Mouse (Mus musculus): ENCODE measurements around the gene Cldn5.

Gene Cldn5

DNA sequence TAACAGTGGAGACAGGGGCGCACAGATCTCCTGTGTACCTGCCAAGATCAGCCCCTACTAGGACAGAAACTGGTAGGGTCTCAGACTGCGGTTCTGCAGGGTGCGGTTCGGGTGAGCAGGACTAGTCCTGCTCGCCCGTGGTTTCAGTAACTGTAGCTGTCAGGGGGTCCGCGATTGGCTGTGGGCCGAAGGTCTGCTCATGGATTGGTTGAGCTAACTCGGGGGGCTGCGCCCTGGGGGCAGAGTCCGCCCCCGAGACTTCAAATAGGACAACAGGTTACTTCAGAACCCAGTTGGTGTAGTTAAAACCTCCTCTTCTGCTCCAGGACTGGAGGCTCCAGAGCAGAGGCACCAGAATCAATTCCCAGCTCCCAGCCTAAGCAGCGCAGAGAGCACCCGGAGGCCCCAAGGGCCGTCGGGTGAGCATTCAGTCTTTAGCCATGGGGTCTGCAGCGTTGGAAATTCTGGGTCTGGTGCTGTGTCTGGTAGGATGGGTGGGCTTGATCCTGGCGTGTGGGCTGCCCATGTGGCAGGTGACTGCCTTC lies at the start of gene Cldn5:
Cldn5 (plus strand) TSS at position 292 of the 545 bp plus-strand sequence.
- peak; percentile 59 for DNase-seq

DNA sequence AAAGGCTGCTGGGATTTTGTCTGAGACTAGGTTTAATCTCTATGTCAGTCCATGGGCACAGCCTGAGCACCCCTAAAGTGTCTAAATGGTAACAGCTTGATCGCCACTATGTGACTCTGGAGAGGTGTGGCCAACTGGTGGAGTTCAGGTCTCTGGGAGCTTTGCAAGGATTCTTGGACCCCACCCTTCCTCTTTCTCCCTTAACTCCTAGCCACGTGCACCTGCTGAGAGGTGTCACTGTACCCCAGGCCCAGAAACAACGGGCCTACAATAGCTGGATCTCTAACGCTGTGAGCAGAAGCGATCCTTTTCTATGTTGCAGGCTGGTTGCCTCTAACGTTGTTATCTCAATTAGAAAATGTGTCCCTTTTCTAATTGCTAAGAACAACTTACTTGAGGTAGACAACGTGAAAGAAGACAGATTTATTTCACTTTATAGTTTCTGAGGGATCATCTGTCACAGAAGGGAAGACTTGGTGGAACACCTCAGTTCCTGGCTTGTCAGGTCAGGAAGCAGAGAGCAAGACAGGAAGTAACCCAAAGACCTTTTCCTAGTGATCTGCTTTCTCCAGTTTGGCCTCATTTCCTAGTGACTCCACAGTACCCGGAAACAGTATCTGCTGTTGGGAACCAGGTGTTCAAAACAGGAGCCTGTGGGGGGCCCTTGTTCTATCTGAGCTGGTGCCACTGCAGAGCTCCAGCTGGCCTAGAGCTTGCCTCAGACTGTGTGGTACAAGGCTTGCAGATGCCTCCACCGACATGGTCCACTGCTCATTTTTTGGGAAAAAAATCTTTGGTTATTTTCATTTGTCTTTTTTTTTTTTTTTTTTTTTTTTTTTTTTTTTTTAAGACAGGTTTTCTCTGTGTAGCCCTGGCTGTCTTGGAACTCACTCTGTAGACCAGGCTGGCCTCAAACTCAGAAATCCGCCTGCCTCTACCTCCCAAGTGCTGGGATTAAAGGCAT lies 48.8 kb upstream of the Cldn5 start:
- DNase-seq, result no peak

DNA sequence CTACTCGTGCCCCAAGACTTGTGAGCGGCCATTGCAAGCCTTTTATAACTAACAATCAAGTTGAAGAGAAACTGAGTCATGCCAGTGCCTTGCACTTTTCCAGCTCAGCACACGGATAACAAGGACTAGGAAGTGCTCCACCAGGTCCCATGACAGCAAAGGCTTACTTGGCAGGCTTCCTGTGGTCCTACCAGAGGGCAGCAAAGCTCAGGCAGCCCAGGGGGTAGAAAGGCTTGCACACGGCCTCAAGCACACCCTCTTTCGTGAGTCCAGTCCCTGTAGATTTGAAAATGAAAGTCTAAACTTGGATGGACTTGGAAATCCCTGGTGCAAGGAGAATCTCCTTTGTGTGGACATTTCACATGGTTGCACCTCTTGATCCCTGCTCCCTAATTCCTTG lies 47.5 kb upstream of the Cldn5 start:
- no peak for DNase-seq

DNA sequence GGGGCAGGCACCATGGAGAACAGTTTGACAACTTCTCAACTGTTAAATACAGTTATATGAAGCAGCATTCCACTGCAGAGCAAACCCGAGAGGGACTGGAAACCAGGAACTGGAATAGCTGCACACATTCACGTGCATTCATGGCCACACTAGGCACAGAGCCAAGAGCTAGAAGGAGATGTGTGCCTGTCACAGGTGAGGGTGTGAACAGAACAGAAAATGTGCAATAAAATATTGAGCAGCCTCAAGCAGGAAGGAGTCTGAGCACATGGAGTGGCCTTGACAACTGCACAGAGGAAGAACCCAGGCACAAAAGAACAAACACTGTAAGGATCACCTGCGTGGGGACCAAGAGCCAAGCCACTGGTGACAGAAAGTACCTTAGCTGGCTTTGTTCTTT lies 46.0 kb upstream of the Cldn5 start:
- no peak for DNase-seq

DNA sequence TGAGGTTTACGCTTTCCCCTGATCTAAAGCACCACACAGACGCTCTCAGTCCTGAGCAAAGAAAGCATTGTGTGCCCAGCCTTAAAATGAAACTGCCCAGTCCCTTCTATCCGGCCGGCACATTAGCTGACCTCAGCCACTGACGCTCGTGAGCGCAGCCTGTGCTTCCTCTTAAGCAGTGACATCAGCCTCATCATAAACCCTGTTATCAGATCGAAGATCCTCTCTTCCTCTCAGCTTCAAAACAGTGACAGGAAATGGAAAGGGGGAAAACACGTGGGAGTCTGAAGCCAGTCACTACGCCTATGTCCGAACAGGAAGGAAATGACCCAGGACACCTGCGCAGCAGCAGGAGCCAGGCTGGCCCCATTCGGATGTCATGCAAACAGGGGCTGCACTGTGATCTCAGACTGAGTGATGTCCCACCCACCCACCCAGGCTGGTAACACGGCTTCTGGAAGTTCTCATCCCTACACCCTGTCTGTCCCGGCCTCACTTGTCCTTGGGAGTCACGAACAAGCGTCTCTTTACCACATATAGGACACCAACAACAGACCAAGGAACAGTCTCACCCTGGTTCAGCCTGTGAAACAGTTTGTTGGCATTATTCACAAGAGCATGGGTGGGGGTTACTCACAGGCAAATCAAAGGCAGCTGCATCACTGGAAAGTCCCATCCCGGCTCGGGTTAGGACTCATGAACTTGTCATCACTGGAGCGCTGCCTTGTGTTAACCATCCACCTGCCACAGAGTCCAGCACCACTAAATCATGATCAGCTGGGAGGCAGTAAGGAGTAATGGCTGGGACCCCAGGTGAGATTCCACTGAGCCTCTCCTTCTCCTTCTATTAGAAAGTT lies 43.3 kb upstream of the Cldn5 start:
- DNase-seq, result peak; percentile 26

DNA sequence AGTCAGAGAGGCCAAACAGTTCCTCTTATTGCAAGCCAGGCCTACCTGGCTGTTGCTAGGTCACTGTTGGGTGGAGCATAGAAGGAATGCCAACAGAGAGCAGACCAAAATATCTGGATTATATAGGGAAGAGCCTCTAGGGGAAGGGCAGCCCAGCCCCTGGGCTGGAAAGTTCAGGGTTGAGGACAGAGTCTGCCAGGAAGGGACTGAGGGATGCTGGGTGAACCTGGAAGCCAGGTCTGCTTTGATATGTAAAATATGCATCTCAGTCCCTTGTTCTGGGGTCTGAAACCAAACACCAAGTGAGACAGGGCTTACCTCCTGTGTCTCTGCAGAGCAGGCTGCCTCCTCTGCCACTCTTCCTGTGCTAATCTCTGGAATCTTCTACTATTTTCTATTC lies 38.3 kb upstream of the Cldn5 start:
- no peak for DNase-seq

DNA sequence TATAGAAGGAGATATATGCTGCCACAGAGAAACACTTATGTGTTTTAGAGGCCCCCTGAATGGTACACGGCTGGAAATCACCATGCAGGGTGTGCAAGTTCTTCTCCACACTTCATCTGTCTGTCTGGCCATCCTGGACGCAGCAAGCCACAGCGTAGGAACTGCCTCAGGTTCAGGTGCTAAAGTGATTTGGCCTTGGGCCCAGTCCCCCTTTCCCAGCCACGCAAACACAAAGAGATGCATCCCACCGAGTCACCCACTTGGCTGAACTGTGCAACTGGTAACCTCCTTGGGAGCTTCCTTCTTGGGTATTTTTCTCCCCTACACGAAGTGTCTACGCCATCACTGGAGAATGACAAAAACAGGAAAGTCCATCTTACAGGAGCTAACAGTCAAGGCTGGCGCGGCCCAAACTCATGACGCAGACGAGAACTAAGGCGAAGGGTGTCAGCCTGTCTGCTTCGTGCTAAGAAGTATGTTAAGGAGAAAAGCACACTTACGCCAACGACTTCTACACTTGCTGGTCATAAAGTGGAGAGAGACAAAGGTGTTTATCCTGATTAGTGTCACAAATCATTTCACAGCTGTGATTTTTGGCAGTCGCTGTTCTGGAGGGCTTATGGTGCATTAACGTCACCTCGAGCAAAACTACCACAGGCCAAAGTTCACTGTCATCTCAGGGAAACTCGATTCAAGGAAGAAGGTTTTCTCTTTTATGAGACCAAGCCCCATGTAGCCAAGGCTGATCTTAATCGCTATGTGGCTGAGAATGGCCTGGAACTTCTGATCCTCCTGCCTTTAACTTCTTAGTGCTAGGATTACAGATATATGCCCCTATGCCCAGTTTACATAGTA lies 30.2 kb upstream of the Cldn5 start:
- no peak for DNase-seq

DNA sequence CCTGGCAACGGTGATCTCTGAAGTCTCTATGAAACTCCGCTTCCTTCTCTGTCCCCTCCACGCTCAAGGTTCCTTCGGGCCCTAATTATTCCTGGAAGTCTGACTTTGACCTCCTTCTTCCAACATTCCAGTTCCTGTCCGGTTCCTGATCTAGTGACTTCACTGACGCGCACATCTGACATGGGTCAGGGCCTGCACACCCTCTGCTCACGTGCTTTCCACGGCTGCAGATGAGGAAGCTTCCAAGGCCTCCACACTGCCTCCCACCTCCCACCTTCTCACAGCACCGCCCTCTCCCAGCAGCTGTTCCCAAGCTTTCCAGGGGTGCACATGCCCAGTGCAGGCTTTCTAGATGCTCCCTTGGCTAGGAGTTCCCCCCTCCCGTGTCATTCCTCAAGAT lies 25.5 kb upstream of the Cldn5 start:
- DNase-seq, result no peak

DNA sequence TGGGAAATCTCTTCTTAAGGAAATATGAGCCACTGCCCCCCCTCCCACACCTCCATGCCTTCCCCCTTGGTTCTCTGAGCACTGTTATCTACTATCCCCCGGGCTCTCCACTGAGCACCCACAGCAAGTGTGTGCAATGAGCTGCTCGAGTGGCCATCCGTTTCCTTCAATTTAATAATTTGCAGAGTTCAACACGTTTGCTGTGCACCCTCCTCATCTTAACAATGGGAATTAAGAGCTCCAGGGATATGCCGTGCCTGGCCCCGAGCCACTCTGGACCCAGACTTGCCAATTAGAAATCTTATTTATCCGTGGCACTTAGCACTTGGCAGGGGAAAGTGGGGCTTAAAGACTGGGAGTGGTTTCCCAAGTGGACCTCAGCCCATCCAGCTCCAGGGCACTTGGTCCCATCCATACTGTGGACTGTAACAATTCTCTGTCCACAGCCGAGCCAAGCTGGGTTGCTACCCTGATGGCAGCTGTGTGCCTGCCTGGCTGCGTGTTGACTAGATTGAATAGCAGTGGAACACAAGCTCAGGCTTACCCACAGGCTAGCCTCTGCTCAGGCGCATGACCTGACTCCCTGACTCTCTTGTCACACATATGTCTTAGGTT lies 24.7 kb upstream of the Cldn5 start:
- no peak for DNase-seq

DNA sequence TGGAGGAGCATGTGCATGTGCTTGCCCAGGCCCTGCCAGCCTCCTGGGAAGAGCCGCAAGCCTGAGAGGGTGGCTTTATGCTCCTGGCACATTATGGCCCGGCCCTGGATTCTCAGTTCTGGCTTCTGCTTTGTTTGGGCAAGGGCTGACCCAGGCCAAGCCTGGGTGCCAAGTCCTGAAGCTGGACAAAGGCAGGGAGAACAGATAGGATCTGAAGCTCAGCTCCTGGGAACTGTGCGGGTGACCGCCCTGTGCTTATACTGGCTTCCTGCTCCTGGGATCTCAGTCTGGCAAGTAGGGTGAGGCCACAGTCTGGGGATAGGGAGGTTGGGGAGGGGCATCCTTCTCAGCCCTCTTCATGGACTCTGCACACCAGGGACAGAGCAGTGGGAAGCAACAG lies 14.9 kb upstream of the Cldn5 start:
- DNase-seq, result no peak

DNA sequence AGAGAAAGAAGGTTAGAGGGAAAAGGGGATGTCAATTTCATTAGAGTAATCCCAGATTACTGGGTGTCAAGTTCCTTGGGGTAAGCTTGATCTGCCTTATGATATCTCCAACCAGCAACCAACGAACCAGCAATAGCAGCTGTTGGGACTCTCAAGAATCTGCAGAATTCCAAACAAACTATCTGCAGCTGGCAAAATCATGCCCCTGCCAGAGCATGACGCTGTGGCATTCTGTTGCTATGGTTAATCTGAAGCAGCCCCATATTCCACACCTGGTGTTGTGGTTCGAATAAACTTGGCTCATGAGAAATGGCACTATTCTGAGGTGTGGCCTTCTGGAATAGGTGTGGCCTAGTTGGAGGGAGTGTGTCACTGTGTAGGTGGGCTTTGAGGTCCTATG lies 13.7 kb upstream of the Cldn5 start:
- no peak for DNase-seq

DNA sequence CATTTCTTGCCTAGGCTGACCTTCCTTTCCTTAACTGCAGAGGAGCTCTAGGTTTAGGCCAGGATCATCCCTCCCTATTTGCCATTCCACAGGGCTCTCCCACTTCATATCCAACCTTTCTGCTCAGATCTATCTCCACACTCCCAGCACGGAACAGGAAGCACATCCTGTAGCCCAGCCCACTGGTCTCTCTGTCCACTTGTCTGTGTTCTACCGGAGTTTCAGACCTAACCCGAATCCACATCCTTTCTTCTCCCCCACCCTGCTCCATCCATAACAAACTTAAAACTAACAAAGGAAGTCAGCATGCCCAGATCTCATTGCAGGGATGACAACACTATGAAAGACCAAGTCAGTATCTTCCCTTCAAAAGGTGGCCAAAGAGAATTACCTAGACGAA lies 10.3 kb upstream of the Cldn5 start:
- no peak for DNase-seq

DNA sequence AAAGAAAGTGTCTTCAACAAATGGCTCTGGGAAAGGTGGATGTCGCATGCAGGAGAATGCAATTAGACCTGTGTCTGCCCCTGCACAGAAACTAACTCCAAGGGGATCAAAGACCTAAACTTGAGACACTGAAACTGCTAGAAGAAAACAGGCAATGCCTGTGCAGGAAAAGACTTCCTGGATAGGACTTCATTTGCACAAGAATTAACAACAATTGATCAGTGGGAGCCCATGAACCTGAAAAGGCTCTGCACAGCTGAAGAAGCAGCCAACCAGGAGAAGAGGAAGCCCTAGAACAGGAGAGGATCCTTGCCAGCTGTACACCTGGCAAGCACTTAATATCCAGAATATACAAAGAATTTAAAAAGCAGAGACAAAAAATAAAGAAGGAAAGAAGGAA lies 7.1 kb upstream of the Cldn5 start:
- no peak for DNase-seq

DNA sequence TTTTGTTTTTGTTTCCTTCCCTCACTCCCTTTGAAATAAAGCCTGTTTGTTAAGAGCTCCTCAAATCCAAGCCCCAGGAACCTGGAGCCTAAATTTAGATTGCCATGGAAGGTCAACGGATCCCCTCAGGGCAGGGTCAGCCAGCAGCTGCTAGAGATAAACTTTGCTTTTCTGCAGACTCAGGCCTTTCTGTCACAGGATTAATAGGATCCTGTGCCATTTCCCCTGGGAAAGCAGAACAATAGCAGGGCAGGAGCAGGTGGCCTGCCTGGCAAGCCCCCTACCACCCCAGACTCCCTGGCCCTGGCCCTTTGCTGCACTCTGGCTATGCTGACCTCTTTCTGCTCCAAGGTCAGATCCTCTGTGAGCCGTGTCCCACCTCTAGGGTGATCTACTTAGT lies 2.7 kb upstream of the Cldn5 start:
- peak; percentile 50 for DNase-seq

DNA sequence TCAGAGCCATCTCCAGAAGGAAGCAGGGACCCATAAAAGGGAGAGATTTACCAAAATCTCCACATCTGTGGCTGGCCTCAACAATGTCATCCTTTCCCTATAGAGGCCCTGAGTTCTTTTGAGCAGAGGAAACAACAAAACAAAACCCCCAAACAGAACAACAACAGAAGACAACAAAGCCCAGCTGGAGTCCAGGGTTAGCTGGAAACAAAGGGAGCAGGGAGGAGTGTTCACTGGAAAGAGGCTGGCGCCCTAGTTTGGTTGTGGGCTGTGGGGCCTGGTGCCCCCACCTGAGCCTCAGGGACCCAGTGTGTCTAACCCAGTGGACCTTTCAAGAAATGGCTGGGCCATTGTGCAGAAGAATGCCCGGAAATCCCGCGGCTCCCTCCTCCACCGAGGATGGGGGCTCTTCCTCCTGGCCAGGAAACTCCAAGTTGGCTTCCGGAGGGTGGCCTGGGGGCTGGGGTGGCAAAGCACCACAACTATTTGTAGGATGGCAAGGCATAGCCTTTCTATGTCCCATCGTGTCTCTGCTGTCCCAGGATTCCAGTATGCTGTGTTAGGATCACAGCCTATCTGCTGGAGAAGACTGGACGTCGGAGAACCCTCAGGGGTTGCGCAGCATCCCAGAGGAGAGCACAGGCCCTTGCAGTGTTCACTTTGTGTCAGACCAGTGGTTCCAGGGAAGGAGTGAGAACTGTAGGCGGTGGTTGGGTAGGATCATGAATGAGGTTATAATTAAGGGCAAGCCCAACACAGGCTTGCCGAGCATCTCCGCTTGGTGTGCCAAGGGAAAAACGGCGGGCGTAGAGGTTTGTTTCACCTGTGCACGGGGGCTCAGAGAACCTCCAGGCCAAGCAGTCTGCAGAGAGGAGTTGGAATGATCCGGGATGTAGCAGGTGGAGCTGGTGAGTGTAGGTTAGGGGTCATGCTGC lies 759 bp upstream of the Cldn5 start:
- no peak for DNase-seq

DNA sequence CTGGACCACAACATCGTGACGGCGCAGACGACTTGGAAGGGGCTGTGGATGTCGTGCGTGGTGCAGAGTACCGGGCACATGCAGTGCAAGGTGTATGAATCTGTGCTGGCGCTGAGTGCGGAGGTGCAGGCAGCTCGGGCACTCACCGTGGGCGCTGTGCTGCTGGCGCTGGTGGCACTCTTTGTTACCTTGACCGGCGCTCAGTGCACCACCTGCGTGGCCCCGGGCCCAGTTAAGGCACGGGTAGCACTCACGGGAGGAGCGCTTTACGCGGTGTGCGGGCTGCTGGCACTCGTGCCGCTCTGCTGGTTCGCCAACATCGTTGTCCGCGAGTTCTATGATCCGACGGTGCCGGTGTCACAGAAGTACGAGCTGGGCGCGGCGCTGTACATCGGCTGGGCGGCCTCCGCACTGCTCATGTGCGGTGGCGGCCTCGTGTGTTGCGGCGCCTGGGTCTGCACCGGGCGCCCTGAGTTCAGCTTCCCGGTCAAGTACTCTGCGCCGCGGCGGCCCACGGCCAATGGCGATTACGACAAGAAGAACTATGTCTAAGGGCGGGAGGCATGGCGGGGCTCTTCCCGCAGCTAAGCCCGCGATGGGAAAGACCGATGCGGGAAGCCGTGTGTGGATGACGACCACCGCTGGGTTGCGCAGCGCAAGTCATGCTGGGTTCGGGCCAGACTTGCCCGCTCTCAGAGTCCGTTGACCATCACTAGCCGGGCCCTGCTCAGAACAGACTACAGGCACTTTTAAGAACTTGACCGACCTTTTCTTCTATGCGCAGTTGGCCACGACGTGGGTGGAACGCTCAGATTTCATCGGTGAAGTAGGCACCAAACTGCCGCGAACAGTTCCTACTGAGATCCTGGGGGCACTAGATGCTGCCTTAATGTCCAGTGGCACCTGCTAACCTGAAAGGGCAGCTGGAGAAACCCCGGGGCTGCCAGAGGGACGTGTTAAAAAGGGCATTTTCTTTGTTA lies 744 bp downstream of the Cldn5 start:
- DNase-seq, result peak; percentile 54

DNA sequence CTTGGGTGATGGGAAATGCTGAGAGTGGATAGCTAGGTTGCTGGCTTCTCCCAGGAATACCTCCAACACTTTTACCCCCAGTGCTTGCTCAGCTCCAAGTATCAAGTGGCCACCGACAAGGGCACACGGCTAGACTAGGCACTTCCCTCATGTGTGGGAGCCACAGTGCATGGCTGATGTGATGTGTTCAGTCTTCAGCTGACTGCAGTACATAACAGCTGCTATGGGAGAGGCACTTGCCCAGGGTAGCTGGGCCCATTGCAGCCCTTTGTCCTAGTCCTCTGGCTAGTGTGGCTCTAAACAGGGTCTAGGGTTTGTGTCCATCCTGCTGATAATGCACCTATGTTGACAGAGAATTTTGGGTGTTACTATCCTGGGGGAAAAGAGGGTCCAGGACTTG lies 1.8 kb downstream of the Cldn5 start:
- DNase-seq, result no peak

DNA sequence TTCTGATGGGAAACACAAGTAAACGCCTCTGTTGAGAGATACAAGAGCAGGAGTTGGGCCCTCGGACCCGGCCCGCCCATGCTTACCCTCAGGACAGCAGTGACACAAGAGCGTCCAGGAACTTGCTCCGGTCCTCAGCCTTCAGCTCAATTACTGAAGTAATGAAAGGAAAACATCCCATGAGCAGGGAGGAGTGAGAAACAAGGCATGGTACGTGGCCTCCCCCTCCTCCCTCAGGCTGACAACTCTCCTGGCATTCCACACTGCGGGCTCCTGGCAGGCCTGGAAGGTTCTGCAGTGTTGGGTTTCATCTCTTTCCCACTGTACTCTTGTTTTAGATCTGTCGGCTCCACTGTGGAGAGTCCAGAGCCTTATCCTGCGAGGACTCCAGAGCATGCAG lies 5.2 kb downstream of the Cldn5 start:
- DNase-seq, result no peak

DNA sequence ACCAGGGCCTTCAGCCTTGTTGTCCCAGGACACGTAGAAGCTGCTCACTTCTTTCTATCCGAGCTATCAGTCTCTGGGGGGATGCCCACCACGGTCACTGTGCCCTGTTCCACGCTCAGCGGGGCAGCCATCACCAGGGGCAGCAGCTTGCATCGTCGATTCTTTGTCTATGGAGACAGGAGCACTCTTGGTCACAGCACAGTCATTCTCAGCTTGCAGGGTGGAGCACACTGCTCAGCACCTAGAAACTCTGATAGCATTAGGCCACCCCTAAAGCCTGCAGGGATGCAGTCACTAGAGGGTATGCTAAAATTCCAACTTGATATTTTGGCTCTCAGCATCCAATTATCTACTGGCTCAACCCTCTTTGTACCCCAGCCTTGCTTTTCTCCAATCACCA lies 8.4 kb downstream of the Cldn5 start:
- no peak for DNase-seq

DNA sequence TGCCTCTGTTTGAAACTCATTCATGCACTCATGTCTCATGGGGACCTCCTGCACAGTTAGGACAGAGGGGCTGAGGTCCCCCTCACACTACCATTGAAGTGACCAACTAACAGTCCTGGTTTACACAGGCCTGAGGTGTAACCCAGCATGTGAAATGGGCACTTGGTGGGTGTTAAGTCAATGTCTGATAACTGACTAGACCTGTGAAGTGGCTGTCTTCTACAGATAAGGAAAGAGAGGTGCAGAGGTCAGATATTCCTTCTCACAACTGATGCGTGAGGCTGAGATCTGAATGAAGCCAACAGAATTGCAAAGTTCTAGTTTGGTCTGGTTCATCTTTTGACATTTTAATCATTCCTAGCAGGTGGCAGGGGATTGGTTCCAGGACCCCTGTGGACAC lies 8.8 kb downstream of the Cldn5 start:
- no peak for DNase-seq

All from embryo, embryonic 11 days (tissue).